Mouse (Mus musculus) liver, embryonic 16.5 days (tissue): ENCODE measurements around the gene Polrmt. TPM values are rescaled to one million over a fixed set of nuclear protein-coding genes. Genes with fewer than 3 reads are reported as not detected.

Experiments
- ATAC-seq: fragments of 200-750 bp; cut with Nextera tagmentation; 2 replicates; pipeline ENCODE4 v1.8.0; 2017; ENCODE audit warnings: low read depth, mild to moderate bottlenecking, moderate number of reproducible peaks, moderate library complexity
- H3K27ac ChIP-seq: fragments of 300-500 bp; sonication (generic); 2 replicates; pipeline ENCODE4 v1.5.1; 2014; ENCODE audit warnings: mild to moderate bottlenecking, low read length
- H3K27me3 ChIP-seq: fragments of 300-500 bp; sonication (generic); 2 replicates; pipeline ENCODE4 v1.6.1; 2014; ENCODE audit warnings: low read depth, low read length, mixed read lengths; ENCODE audit not compliant: control insufficient read depth, insufficient read depth
- H3K36me3 ChIP-seq: fragments of 300-500 bp; sonication (generic); 2 replicates; pipeline ENCODE4 v1.6.1; 2014; ENCODE audit warnings: mild to moderate bottlenecking; ENCODE audit not compliant: control insufficient read depth, insufficient read depth
- H3K4me1 ChIP-seq: fragments of 300-500 bp; sonication (generic); 2 replicates; pipeline ENCODE4 v1.6.1; 2014; ENCODE audit warnings: low read depth, low read length, mixed read lengths; ENCODE audit not compliant: control insufficient read depth
- H3K4me2 ChIP-seq: fragments of 300-500 bp; sonication (generic); 2 replicates; pipeline ENCODE4 v1.6.1; 2014; ENCODE audit warnings: low read depth, low read length, mixed read lengths
- H3K4me3 ChIP-seq: fragments of 300-500 bp; sonication (generic); 2 replicates; pipeline ENCODE4 v1.5.1; 2014; ENCODE audit warnings: low read depth, mild to moderate bottlenecking, low read length
- H3K9ac ChIP-seq: fragments of 300-500 bp; sonication (generic); 2 replicates; pipeline ENCODE4 v1.6.1; 2014; ENCODE audit warnings: low read depth, low read length
- H3K9me3 ChIP-seq: fragments of 300-500 bp; sonication (generic); replicated peaks from 2 replicates; pipeline ENCODE4 v1.6.1; 2016; ENCODE audit warnings: low read length; ENCODE audit not compliant: control insufficient read depth
- WGBS: fragments of 180-500 bp; shearing (Covaris S2); extraction: QIAGEN DNeasy Blood & Tissue Kit; methylation state at CpG from one replicate; pipeline ENCODE4 v1.1.7; 2014; ENCODE audit not compliant: insufficient replicate concordance; 5-methylcytosine and 5-hydroxymethylcytosine counted together
- polyA plus RNA-seq: library from polyadenylated mRNA; unstranded; fragments of >200 nt; fragmentation: Nextera tagmentation; extraction: Ambion mirVana; gene quantifications from 2 replicates; pipeline ENCODE4 v1.2.1, GENCODE M21; 2015

Polrmt gene
- polyA plus RNA-seq, 1 experiment from 2014 or later, result 13.4 TPM

- Histone ChIP-seq H3K27me3 (peaks cover 37% of the 10 kb centered on the region), H3K4me2 (no peak overlapping the region), H3K4me3 (no peak overlapping the region), H3K9me3 (no peaks in the 10 kb centered on the region), H3K4me1 (peaks cover 16% of the 10 kb centered on the region), H3K36me3 (no peaks in the 10 kb centered on the region), H3K27ac (no peak overlapping the region), H3K9ac (no peak overlapping the region)
- ATAC-seq, result no peak
- WGBS, result 47% methylated on average over 5 of the region's 5 CpGs
These were observed 25.3 kb downstream of the Polrmt start for GRCm38 (mm10) chr10:79721089-79721488.

GRCm38 (mm10) chr10:79717640-79718357 is 28.6 kb downstream of the Polrmt start:
- ATAC-seq, result no peak
- 0 out of 2 replicates have a peak overlapping the region, but pooled peaks have one; percentile 86 for H3K4me2 ChIP-seq
- H3K9ac ChIP-seq, result no peak overlapping the region
- 4% methylated on average over 43 of the region's 43 CpGs for WGBS
- H3K9me3 ChIP-seq, result no peaks in the 10 kb centered on the region
- H3K4me3 ChIP-seq, result peak overlapping the region; percentile 64; the same call in 1 of the 2 replicates
- peaks cover 22% of the 10 kb centered on the region for H3K4me1 ChIP-seq
- H3K27ac ChIP-seq, result no peak overlapping the region
- peaks cover 58% of the 10 kb centered on the region for H3K27me3 ChIP-seq
- H3K36me3 ChIP-seq, result no peaks in the 10 kb centered on the region

- no peak overlapping the region for H3K27ac ChIP-seq
- H3K4me2 ChIP-seq, result peak overlapping the region; percentile 86
- no peak overlapping the region for H3K9ac ChIP-seq
- peaks cover 58% of the 10 kb centered on the region for H3K27me3 ChIP-seq
- peaks cover 2% of the 10 kb centered on the region for H3K36me3 ChIP-seq
- H3K4me3 ChIP-seq, result peak overlapping the region; percentile 64
- under 1% methylated on average over 38 of the region's 44 CpGs for WGBS
- no peaks in the 10 kb centered on the region for H3K9me3 ChIP-seq
- no peak for ATAC-seq
- peaks cover 30% of the 10 kb centered on the region for H3K4me1 ChIP-seq
These were observed 29.4 kb downstream of the Polrmt start for GRCm38 (mm10) chr10:79716988-79717355.

DNA sequence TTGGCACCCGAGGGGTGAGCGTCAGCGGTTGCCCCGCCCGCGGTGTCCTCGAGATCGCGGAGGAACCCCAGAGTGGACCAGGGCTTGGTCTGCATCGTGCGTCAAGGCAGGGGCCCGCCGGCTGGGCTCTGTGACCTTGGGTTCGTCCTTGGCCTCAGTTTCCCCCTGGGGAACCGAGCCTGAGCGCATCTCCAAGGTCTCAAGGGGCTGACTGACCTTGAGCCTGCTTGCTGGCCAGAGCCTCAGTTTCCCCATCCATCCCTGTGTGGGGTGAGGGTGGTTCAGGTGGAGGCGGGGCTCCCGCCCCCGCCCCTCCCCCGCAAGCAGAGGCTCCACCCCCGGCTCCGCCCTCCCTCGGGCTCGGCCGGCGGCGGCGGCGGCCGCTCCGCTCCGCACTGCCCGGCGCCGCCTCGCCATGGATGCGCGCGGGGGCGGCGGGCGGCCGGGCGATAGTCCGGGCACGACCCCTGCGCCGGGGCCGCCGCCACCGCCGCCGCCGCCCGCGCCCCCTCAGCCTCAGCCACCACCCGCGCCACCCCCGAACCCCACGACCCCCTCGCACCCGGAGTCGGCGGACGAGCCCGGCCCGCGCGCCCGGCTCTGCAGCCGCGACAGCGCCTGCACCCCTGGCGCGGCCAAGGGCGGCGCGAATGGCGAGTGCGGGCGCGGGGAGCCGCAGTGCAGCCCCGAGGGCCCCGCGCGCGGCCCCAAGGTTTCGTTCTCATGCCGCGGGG is 30.0 kb downstream of the Polrmt start, which contains the start of gene Hcn2:
Gene Hcn2 (plus strand): TSS at position 381 of the 734 bp plus-strand sequence.
- Histone ChIP-seq H3K36me3 (peaks cover 8% of the 10 kb centered on the region), H3K27me3 (peaks cover 58% of the 10 kb centered on the region), H3K27ac (no peak within 1 kb of the TSS), H3K9ac (no peak within 1 kb of the TSS), H3K9me3 (no peaks in the 10 kb centered on the region), H3K4me2 (peak within 1 kb of the TSS; percentile 86), H3K4me1 (peaks cover 32% of the 10 kb centered on the region), H3K4me3 (peak within 1 kb of the TSS; percentile 64)
- WGBS, result 2% methylated on average over 31 of the region's 91 CpGs
- ATAC-seq, result no peak

DNA sequence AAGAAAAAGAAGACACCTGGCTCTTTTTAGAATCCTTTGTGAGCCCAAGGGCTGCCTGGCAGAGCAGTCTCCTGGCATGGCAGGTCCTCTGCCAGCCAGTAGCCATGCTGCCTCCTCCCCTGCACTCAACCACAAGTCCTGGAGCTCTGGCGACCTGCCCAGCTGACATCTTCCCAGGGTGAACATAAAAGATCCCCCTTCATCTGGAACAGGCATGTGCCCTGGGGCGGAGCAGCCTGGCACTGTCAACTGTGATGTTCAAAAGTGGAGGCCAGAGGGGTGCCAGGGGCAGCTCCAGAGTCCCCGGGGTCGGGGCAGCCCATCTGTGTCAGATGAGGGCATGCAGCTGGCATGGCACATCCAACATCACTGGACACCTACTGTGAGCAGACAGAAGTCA is 31.4 kb downstream of the Polrmt start:
- ATAC-seq, result no peak
- peaks cover 22% of the 10 kb centered on the region for H3K36me3 ChIP-seq
- H3K27me3 ChIP-seq, result peaks cover 55% of the 10 kb centered on the region
- H3K4me1 ChIP-seq, result peaks cover 37% of the 10 kb centered on the region
- WGBS, result 51% methylated on average over 4 of the region's 4 CpGs
- no peaks in the 10 kb centered on the region for H3K9me3 ChIP-seq
- H3K4me3 ChIP-seq, result no peak overlapping the region
- H3K4me2 ChIP-seq, result no peak overlapping the region
- H3K27ac ChIP-seq, result no peak overlapping the region
- H3K9ac ChIP-seq, result no peak overlapping the region

DNA sequence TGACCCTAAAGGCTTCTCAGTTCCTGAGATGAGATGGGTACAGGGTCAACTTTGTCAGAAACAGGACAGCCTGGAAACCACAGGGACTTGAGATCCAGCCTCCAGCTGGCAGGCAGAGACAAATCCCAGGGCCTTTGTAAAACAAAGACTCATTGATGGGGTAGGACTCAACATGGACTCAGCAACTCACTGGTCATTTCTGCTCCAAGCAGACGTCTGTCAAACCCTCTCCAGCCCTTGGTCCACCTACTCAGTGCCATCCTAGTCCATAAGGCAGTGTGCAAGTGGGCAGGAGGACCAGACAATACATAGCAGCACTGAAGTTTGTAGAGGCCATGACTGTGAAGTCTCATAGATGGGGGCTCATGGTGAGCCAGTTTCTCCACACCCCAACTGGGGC is 33.2 kb downstream of the Polrmt start:
- Histone ChIP-seq H3K27ac (peak overlapping the region; percentile 96), H3K4me2 (peak overlapping the region; percentile 64; the same call in 1 of the 2 replicates), H3K9me3 (no peaks in the 10 kb centered on the region), H3K4me3 (0 out of 2 replicates have a peak overlapping the region, but pooled peaks have one; percentile 26), H3K27me3 (peaks cover 42% of the 10 kb centered on the region), H3K9ac (peak overlapping the region; percentile 56), H3K4me1 (peaks cover 55% of the 10 kb centered on the region), H3K36me3 (peaks cover 40% of the 10 kb centered on the region)
- WGBS, result 23% methylated on average over 1 of the region's 1 CpGs
- ATAC-seq, result no peak

DNA sequence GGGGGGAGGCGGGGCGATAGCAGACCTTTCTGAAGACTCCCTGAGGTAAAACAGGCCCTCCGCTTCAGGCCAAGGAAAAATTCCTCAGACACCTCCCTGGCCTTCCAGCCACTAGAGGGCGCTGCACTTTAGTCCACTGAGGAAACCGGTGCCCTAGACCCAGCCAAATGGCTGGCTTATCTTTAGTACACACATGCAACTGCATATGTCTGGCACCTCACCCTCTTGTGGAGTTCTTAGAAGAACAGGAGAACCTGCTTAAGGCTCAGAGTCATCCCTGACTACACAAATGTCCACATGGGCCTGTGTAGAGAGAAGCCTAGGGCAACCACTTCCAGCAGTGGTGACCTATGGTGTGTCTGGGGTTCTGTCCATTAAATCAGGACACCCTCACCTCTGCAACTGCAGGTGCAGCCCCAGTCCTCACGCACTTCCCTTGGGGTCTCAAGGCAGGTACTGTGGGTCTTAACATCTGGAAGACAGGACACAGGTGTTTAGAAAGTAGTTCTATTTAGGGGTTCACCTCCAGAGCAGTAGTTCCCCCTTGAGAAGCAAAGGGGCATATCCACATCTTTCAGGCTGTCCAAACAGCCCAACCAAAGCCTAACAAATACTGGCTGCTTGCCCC is 33.8 kb downstream of the Polrmt start:
- peak overlapping the region; percentile 96 for H3K27ac ChIP-seq
- H3K4me3 ChIP-seq, result peak overlapping the region; percentile 26; the same call in 1 of the 2 replicates
- peaks cover 36% of the 10 kb centered on the region for H3K27me3 ChIP-seq
- ATAC-seq, result peak; percentile 93
- peak overlapping the region; percentile 64 for H3K4me2 ChIP-seq
- 18% methylated on average over 4 of the region's 6 CpGs for WGBS
- peak overlapping the region; percentile 56 for H3K9ac ChIP-seq
- H3K36me3 ChIP-seq, result peaks cover 45% of the 10 kb centered on the region
- no peaks in the 10 kb centered on the region for H3K9me3 ChIP-seq
- H3K4me1 ChIP-seq, result peaks cover 58% of the 10 kb centered on the region

GRCm38 (mm10) chr10:79712029-79712428 is 34.4 kb downstream of the Polrmt start:
- Histone ChIP-seq H3K27me3 (peaks cover 31% of the 10 kb centered on the region), H3K27ac (peak overlapping the region; percentile 96), H3K4me2 (no peak overlapping the region), H3K9me3 (no peaks in the 10 kb centered on the region), H3K4me3 (no peak overlapping the region), H3K9ac (no peak overlapping the region), H3K36me3 (peaks cover 48% of the 10 kb centered on the region), H3K4me1 (peaks cover 58% of the 10 kb centered on the region)
- 74% methylated on average over 1 of the region's 1 CpGs for WGBS
- peak; percentile 12; the same call in 1 of the 2 replicates for ATAC-seq
